Mouse (Mus musculus) MEL (cell line): ENCODE results near the gene Plekha7. TPM values are rescaled to one million over a fixed set of nuclear protein-coding genes. Genes with fewer than 3 reads are reported as not detected.

Experiments used
- DNase-seq: peaks from one replicate; pipeline ENCODE4 v3.0.0; 2011; ENCODE audit warnings: low read depth, low spot score
- H3K27ac ChIP-seq: 2 replicates; pipeline ENCODE4 v1.5.1; 2012; ENCODE audit warnings: low read depth, mild to moderate bottlenecking, control low read depth, low read length, moderate library complexity; ENCODE audit not compliant: control insufficient read depth
- H3K27me3 ChIP-seq, 2 experiments: fragments of 150-350 bp in 1 of 2; sonication (generic) in 1 of 2; 2 replicates each; pipeline ENCODE4 v1.6.1; 2012; ENCODE audit warnings: low read length in 2 of 2, mild to moderate bottlenecking in 2 of 2, improper control_type of control experiment in 1 of 2, moderate library complexity in 1 of 2; ENCODE audit not compliant: insufficient read depth in 2 of 2, control insufficient read depth in 1 of 2
- H3K36me3 ChIP-seq, 2 experiments: 2 replicates each; pipeline ENCODE4 v1.6.1; 2012 to 2014; ENCODE audit warnings: low read length in 2 of 2, improper control_type of control experiment in 1 of 2, inconsistent platforms in 1 of 2, mild to moderate bottlenecking in 1 of 2; ENCODE audit not compliant: insufficient read depth in 2 of 2, control insufficient read depth in 1 of 2
- H3K4me1 ChIP-seq, 2 experiments: fragments of 150-350 bp in 1 of 2; sonication (generic) in 1 of 2; 2 replicates each; pipeline ENCODE4 v1.6.1; 2012; ENCODE audit warnings: low read length in 2 of 2, improper control_type of control experiment in 1 of 2, mild to moderate bottlenecking in 1 of 2; ENCODE audit not compliant: insufficient read depth in 2 of 2, control insufficient read depth in 1 of 2
- H3K4me3 ChIP-seq, 2 experiments: fragments of 150-350 bp in 1 of 2; sonication (generic) in 1 of 2; 2 replicates each; pipeline ENCODE4 v1.5.1; 2012; ENCODE audit warnings: low read depth in 2 of 2, low read length in 2 of 2, mild to moderate bottlenecking in 2 of 2, moderate library complexity in 2 of 2, control low read depth in 1 of 2, improper control_type of control experiment in 1 of 2; ENCODE audit not compliant: control insufficient read depth in 1 of 2, insufficient read depth in 1 of 2
- H3K79me2 ChIP-seq: 2 replicates; pipeline ENCODE4 v1.6.1; 2012; ENCODE audit warnings: mild to moderate bottlenecking, low read length, moderate library complexity; ENCODE audit not compliant: control insufficient read depth, poor library complexity, insufficient read depth
- H3K9ac ChIP-seq: 2 replicates; pipeline ENCODE4 v1.6.1; 2012; ENCODE audit warnings: low read depth, mild to moderate bottlenecking, control low read depth, low read length, moderate library complexity; ENCODE audit not compliant: control insufficient read depth, poor library complexity, severe bottlenecking
- H3K9me3 ChIP-seq: fragments of 150-350 bp; sonication (generic); replicated peaks from 2 replicates; pipeline ENCODE4 v1.6.1; 2012; ENCODE audit warnings: mild to moderate bottlenecking, low read length, improper control_type of control experiment, moderate library complexity; ENCODE audit not compliant: insufficient read depth
- CHD1 ChIP-seq: IDR thresholded peaks from 2 replicates; pipeline ENCODE4 v1.6.1; 2012; ENCODE audit warnings: low read depth, mild to moderate bottlenecking, inconsistent platforms, low read length, improper control_type of control experiment
- CHD2 ChIP-seq: IDR thresholded peaks from 2 replicates; pipeline ENCODE4 v1.6.1; 2011; ENCODE audit warnings: low read length, improper control_type of control experiment
- E2F4 ChIP-seq: IDR thresholded peaks from 2 replicates; pipeline ENCODE4 v1.6.1; 2011; ENCODE audit warnings: low read depth, low read length, improper control_type of control experiment, borderline replicate concordance
- ELF1 ChIP-seq: IDR thresholded peaks from 2 replicates; pipeline ENCODE4 v1.6.1; 2014; ENCODE audit warnings: low read depth, mild to moderate bottlenecking, inconsistent platforms, low read length, improper control_type of control experiment, moderate library complexity
- ETS1 ChIP-seq: IDR thresholded peaks from 2 replicates; pipeline ENCODE4 v1.6.1; 2012; ENCODE audit warnings: low read depth, mild to moderate bottlenecking, inconsistent platforms, low read length, improper control_type of control experiment, moderate library complexity
- JUND ChIP-seq: IDR thresholded peaks from 2 replicates; pipeline ENCODE4 v1.6.1; 2011; ENCODE audit warnings: low read depth, mild to moderate bottlenecking, improper control_type of control experiment, low read length
- MAZ ChIP-seq: IDR thresholded peaks from 2 replicates; pipeline ENCODE4 v1.6.1; 2012; ENCODE audit warnings: low read depth, mild to moderate bottlenecking, inconsistent platforms, low read length, improper control_type of control experiment
- MEF2A ChIP-seq: IDR thresholded peaks from 2 replicates; pipeline ENCODE4 v1.6.1; 2014; ENCODE audit warnings: low read depth, mild to moderate bottlenecking, inconsistent platforms, low read length, improper control_type of control experiment; ENCODE audit not compliant: poor library complexity, insufficient replicate concordance, severe bottlenecking; ENCODE audit errors: extremely low read depth
- MXI1 ChIP-seq: IDR thresholded peaks from 2 replicates; pipeline ENCODE4 v1.6.1; 2011; ENCODE audit warnings: mild to moderate bottlenecking, low read depth, low read length, improper control_type of control experiment
- MYB ChIP-seq: IDR thresholded peaks from 2 replicates; pipeline ENCODE4 v1.6.1; 2011; ENCODE audit warnings: mild to moderate bottlenecking, low read depth, low read length, improper control_type of control experiment
- MYC ChIP-seq: IDR thresholded peaks from 2 replicates; pipeline ENCODE4 v1.6.1; 2011; ENCODE audit warnings: low read depth, mild to moderate bottlenecking, low read length, improper control_type of control experiment, moderate library complexity
- NRF1 ChIP-seq: IDR thresholded peaks from 2 replicates; pipeline ENCODE4 v1.6.1; 2014; ENCODE audit warnings: low read depth, mild to moderate bottlenecking, inconsistent platforms, low read length, improper control_type of control experiment, moderate library complexity; ENCODE audit not compliant: poor library complexity, insufficient read depth, severe bottlenecking
- POLR2AphosphoS2 ChIP-seq: IDR thresholded peaks from 2 replicates; pipeline ENCODE4 v1.6.1; 2011; ENCODE audit warnings: low read length, improper control_type of control experiment
- POLR2AphosphoS5 ChIP-seq: IDR thresholded peaks from 2 replicates; pipeline ENCODE4 v1.6.1; 2012; ENCODE audit warnings: low read depth, borderline replicate concordance, mild to moderate bottlenecking, inconsistent platforms, low read length, moderate library complexity, mixed read lengths
- RAD21 ChIP-seq: IDR thresholded peaks from 2 replicates; pipeline ENCODE4 v1.6.1; 2011; ENCODE audit warnings: mild to moderate bottlenecking, low read depth, low read length, improper control_type of control experiment
- SIN3A ChIP-seq: IDR thresholded peaks from 2 replicates; pipeline ENCODE4 v1.6.1; 2012; ENCODE audit warnings: low read length, improper control_type of control experiment, inconsistent platforms
- SMC3 ChIP-seq: IDR thresholded peaks from 2 replicates; pipeline ENCODE4 v1.6.1; 2011; ENCODE audit warnings: low read depth, low read length, improper control_type of control experiment
- TAL1 ChIP-seq: IDR thresholded peaks from 2 replicates; pipeline ENCODE4 v1.6.1; 2012; ENCODE audit warnings: mild to moderate bottlenecking, inconsistent platforms, low read length, moderate library complexity, mixed read lengths
- UBTF ChIP-seq: IDR thresholded peaks from 2 replicates; pipeline ENCODE4 v1.6.1; 2012; ENCODE audit warnings: low read depth, mild to moderate bottlenecking, inconsistent platforms, low read length, improper control_type of control experiment, moderate library complexity, borderline replicate concordance; ENCODE audit not compliant: insufficient read depth
- ZC3H11A ChIP-seq: IDR thresholded peaks from 2 replicates; pipeline ENCODE4 v1.6.1; 2012; ENCODE audit warnings: low read depth, mild to moderate bottlenecking, inconsistent platforms, low read length, improper control_type of control experiment
- ZMIZ1 ChIP-seq: IDR thresholded peaks from 2 replicates; pipeline ENCODE4 v1.6.1; 2012; ENCODE audit warnings: low read depth, mild to moderate bottlenecking, inconsistent platforms, low read length, improper control_type of control experiment, moderate library complexity
- polyA plus RNA-seq, 2 experiments: library from polyadenylated mRNA; stranded (reverse) in 1 of 2; unstranded in 1 of 2; fragments of >175 nt in 1 of 2; fragments of >200 nt in 1 of 2; gene quantifications; 2 replicates each; pipeline versions ENCODE4 v1.2.1 to v1.2.4; 2012; ENCODE audit warnings: low replicate concordance in 2 of 2, low read depth in 1 of 2; ENCODE audit not compliant: insufficient read length in 2 of 2, insufficient read depth in 1 of 2, missing spikeins in 1 of 2
- total RNA-seq: library from RNA; depleted of rRNA; stranded (reverse); fragments of 300-350 nt; gene quantifications from 2 replicates; pipeline ENCODE4 v1.2.3, GENCODE M21; 2012

Gene Plekha7
- total and polyA plus RNA-seq, 3 experiments = 4.4 to 14.5 TPM; not detected in 1

DNA sequence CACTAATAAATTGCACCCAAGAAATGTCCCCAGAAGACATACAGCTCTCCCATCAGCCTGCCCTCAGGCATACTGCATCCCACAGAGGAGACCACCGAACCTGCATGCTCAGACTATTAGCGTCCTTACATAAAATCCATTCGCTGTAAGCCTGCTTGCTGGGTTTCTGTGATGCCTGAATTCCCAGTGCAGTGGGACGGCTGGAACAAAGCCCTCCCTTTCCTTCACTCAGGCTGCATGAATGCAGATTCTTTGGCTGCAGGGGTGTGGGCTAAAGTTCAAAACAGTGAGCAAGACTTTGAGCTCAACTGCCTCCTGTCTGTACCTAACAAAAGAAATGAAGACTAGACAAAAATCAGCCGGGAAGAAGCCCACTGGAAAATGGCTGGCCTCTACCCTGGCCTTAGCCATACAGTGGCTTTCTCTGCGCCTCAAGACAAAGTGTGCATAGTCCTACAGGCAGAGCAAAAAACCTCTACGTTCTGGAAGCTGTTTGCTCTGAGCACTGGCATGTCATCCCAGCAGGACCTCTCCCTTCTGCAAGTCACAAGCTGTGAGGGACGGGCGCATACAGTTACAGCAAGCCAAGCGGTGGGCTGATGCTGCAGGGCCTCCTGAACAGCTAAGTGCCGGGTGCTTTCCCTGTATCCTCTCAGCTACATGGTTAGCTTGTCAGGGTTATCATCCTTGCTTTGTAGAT is 123.7 kb downstream of the Plekha7 start:
- H3K79me2 ChIP-seq = no peaks in the 10 kb centered on the region
- no peak overlapping the region for H3K9ac ChIP-seq
- H3K36me3 ChIP-seq = no peaks in the 10 kb centered on the region
- DNase-seq = no peak
- H3K4me3 ChIP-seq = no peak overlapping the region
- no peak for TF ChIP-seq E2F4
- TF ChIP-seq CHD2 = no peak
- H3K9me3 ChIP-seq = no peaks in the 10 kb centered on the region
- H3K4me1 ChIP-seq = no peaks in the 10 kb centered on the region
- H3K27ac ChIP-seq = no peak overlapping the region
- H3K27me3 ChIP-seq = no peaks in the 10 kb centered on the region

DNA sequence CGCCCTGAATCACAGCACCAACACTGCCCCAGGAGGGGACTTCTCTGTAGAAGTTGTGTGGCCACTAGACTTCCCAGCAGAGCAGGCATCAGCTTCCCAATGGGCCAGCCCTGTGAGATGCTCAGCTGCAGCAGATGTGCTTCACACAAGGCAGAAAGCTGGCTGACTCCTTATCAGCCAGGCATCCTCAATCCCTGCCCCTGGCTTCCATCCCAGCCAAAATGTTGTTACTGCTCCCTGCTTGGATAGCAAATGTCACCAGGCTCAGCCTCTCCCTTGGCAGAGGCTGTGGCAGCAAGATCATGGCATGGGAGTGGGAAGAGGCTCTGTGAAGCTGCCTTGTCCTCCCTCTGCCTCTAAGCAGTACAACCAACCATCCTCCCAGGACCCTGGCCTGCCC is 125.7 kb downstream of the Plekha7 start:
- DNase-seq = no peak
- H3K79me2 ChIP-seq = no peaks in the 10 kb centered on the region
- no peak for TF ChIP-seq MAZ
- TF ChIP-seq POLR2AphosphoS2 = no peak
- no peak for TF ChIP-seq NRF1
- no peak for TF ChIP-seq CHD1
- TF ChIP-seq TAL1 = no peak
- no peak for TF ChIP-seq ZMIZ1
- TF ChIP-seq MXI1 = no peak
- TF ChIP-seq ZC3H11A = no peak
- no peak for TF ChIP-seq MEF2A
- no peak for TF ChIP-seq UBTF
- no peak for TF ChIP-seq E2F4
- TF ChIP-seq SIN3A = no peak
- TF ChIP-seq JUND = no peak
- no peak for TF ChIP-seq ETS1
- no peak for TF ChIP-seq ELF1
- TF ChIP-seq MYC = no peak
- TF ChIP-seq POLR2AphosphoS5 = no peak
- no peak for TF ChIP-seq SMC3
- no peak for TF ChIP-seq MYB
- TF ChIP-seq RAD21 = no peak
- H3K27me3 ChIP-seq = no peaks in the 10 kb centered on the region
- H3K27ac ChIP-seq = no peak overlapping the region
- no peak overlapping the region for H3K9ac ChIP-seq
- H3K4me1 ChIP-seq = no peaks in the 10 kb centered on the region
- no peaks in the 10 kb centered on the region for H3K36me3 ChIP-seq
- H3K4me3 ChIP-seq = no peak overlapping the region
- no peaks in the 10 kb centered on the region for H3K9me3 ChIP-seq
